21 mouse cellular contexts compared by ENCODE assay signal in genomic region chr15:81787525-81787924, GRCm38 (mm10).
"Had no signal": no experiment of that assay in that cellular context is flagged by ENCODE, and none has a peak within 500 bp of the region (broad histone marks: within the 10 kb centered on the region; RNA-seq: fewer than 3 reads in every experiment).

No protein-coding gene starts in this region.

- H3K27ac ChIP-seq: gastrocnemius, adult 2 months; hindbrain, embryonic 10.5 days; hindbrain, embryonic 12.5 days; hindbrain, embryonic 14.5 days; intestine, embryonic 15.5 days; layer of hippocampus, adult 2 months; left cerebral cortex, adult 2 months; limb, embryonic 10.5 days; limb, embryonic 12.5 days had no signal

- H3K4me3 ChIP-seq: gastrocnemius, adult 2 months; heart, embryonic 12.5 days; hindbrain, embryonic 10.5 days; hindbrain, embryonic 12.5 days; intestine, embryonic 15.5 days; layer of hippocampus, adult 2 months; left cerebral cortex, adult 2 months; limb, embryonic 10.5 days; limb, embryonic 12.5 days had no signal

- H3K4me1 ChIP-seq: heart, embryonic 12.5 days; hindbrain, embryonic 10.5 days; hindbrain, embryonic 12.5 days; intestine, embryonic 15.5 days; limb, embryonic 10.5 days; limb, embryonic 12.5 days had no signal

- DNase-seq: gastrocnemius, adult 2 months; gastrocnemius, postnatal 10 days; gastrocnemius, postnatal 25 days; heart, adult 18-20 months; heart, postnatal 10 days; heart, postnatal 4 days; kidney, adult 18-20 months; kidney, adult 8-10 months; kidney, postnatal 10 days; kidney, postnatal 25 days; kidney, postnatal 4 days; liver had no signal

- H3K27me3 ChIP-seq: heart, embryonic 12.5 days; hindbrain, embryonic 12.5 days; intestine, embryonic 15.5 days; limb, embryonic 12.5 days had no signal
